Mouse (Mus musculus): Measurements from ENCODE around the gene Med11.

DNA sequence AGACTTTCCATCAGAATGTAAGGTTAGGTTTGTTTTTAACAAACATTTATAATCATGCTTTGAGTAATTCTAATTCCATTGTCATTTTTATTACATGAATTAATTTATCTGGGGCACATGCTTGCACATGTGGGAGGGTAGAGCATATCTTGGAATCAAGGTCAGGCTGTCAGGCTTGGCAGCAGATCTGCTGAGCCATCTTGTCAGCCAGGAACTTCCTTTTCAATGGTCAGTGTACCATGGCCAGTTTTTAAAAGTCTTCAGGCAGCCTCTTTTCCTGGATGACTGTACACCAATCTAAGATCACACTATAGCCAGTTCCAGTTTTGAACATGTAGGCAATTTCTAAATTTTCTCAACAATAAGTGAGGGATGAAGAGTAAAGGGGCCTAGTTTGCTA is 21.0 kb downstream of the Med11 start:
- no peak for TF ChIP-seq POLR2A (IDR thresholded peaks at IDR 0.05; ENCODE audit: low read depth, low read length)
- TF ChIP-seq CTCF (IDR thresholded peaks at IDR 0.05; ENCODE audit: extremely low read depth, insufficient read length, insufficient replicate concordance, low read depth, low read length), result no peak
